ENCODE assay signal across 8 mouse cellular contexts in the genomic region with DNA sequence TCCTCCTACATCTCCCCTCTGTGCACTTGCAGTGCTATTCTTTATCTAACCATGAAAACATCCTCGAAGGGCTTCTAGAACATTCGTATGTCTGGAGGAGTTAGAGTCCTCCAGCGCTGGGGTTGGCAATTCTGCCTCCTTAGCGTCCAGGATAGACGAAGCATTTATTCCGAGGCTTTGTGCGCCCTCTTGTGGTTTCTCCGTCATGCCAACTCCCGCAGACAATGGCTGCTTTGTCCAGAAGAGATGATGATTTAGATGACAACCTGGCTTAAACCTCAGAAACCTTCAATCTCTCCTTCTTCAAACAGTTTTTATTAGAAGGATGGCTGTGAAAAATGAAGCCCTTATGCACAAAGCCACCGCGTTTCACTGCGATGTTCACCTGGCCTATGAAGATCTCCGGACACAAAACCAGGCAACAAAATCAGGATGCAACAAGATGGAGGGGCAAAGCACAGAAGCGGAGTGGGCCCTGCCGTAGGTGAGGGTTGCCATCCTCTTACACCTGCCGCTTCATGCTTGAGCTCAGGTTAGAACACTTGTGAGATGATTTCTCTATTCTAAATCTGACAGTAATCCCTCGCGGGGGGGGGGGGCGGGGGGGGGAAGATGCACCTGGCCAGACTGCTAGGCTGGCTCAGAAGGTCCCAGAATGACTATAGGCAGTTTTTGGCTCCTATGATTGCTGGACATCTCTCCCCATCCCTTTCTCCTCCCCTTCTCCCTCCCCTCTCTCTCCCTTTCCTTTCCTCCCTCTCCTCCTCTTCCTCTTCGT. TPM values are rescaled to one million over a fixed set of nuclear protein-coding genes. Genes with fewer than 3 reads are reported as not detected.
DNase-seq lines count a peak whose midpoint lies in the region; ATAC-seq and TF ChIP-seq lines count a peak whose summit lies in the region.

No protein-coding gene starts in this region.

- no peaks in the 10 kb centered on the region for H3K9me3 ChIP-seq in forebrain, embryonic 13.5 days (replicated peaks)
- no peaks in the 10 kb centered on the region for H3K9me3 ChIP-seq in heart, postnatal 0 days (replicated peaks; ENCODE audit: control insufficient read depth, low read length)
- H3K9me3 ChIP-seq in liver, embryonic 14.5 days (ENCODE audit: control insufficient read depth, low read length): no peaks in the 10 kb centered on the region
- no peaks in the 10 kb centered on the region for H3K9me3 ChIP-seq in neural tube, embryonic 11.5 days (ENCODE audit: control insufficient read depth, low read length)
- no peaks in the 10 kb centered on the region for H3K9me3 ChIP-seq in stomach, embryonic 16.5 days (replicated peaks; ENCODE audit: control insufficient read depth, low read length)

- H3K4me3 ChIP-seq in forebrain, embryonic 13.5 days: peak overlapping the region; percentile 13; the same call in 1 of the 2 replicates
- H3K4me3 ChIP-seq in heart, postnatal 0 days (ENCODE audit: low read depth, low read length): peak overlapping the region; percentile 22
- no peak overlapping the region for H3K4me3 ChIP-seq in liver, embryonic 14.5 days (ENCODE audit: insufficient read depth in 1 of 2, low read depth in 2 of 2, low read length in 2 of 2)
- H3K4me3 ChIP-seq in neural tube, embryonic 11.5 days (ENCODE audit: low read depth, low read length): no peak overlapping the region
- H3K4me3 ChIP-seq in stomach, embryonic 16.5 days (replicated peaks; ENCODE audit: low read length): no peak overlapping the region; the same call in 1 of the 2 replicates

- no peak overlapping the region for H3K27ac ChIP-seq in forebrain, embryonic 13.5 days
- no peak overlapping the region for H3K27ac ChIP-seq in heart, postnatal 0 days (ENCODE audit: low read depth)
- no peak overlapping the region for H3K27ac ChIP-seq in liver, embryonic 14.5 days
- H3K27ac ChIP-seq in neural tube, embryonic 11.5 days (ENCODE audit: low read depth, low read length): no peak overlapping the region
- peak overlapping the region; percentile 22; the same call in 1 of the 2 replicates for H3K27ac ChIP-seq in stomach, embryonic 16.5 days (ENCODE audit: low read length)

- peak overlapping the region; percentile 46 for H3K4me2 ChIP-seq in forebrain, embryonic 13.5 days
- H3K4me2 ChIP-seq in heart, postnatal 0 days (ENCODE audit: low read depth, low read length): peak overlapping the region; percentile 48
- no peak overlapping the region for H3K4me2 ChIP-seq in liver, embryonic 14.5 days (ENCODE audit: low read depth)
- peak overlapping the region; percentile 24 for H3K4me2 ChIP-seq in neural tube, embryonic 11.5 days (ENCODE audit: low read depth)
- H3K4me2 ChIP-seq in stomach, embryonic 16.5 days (ENCODE audit: low read depth, low read length): peak overlapping the region; percentile 47

- peak; percentile 70 to 78 for DNase-seq in CD8-positive naive resting alpha-beta T cell, adult 2 months (ENCODE audit: low read depth in 2 of 2, low spot score in 2 of 2)
- peak; percentile 63 for DNase-seq in c-Kit-positive CD71-positive TER-119-negative erythroid progenitor cells, embryonic 14.5 days (ENCODE audit: low read depth)
- DNase-seq in heart, postnatal 0 days (ENCODE audit: low spot score): peak; percentile 81
- DNase-seq in kidney, postnatal 36 days: peak; percentile 86 to 95
- DNase-seq in liver, embryonic 14.5 days (ENCODE audit: low read depth in 3 of 3, low spot score in 3 of 3): peak; percentile 20 to 47 (median 40)
- peak; percentile 87 for DNase-seq in neural tube, embryonic 11.5 days (ENCODE audit: low spot score)

- 20% methylated on average over 18 of the region's 20 CpGs for WGBS in forebrain, embryonic 13.5 days
- 25% methylated on average over 20 of the region's 20 CpGs for WGBS in heart, postnatal 0 days
- 23% methylated on average over 20 of the region's 20 CpGs for WGBS in liver, embryonic 14.5 days (ENCODE audit: insufficient replicate concordance)
- 25% methylated on average over 17 of the region's 20 CpGs for WGBS in neural tube, embryonic 11.5 days
- WGBS in stomach, embryonic 16.5 days: 20% methylated on average over 18 of the region's 20 CpGs

- ATAC-seq in forebrain, embryonic 13.5 days: peak; percentile 90
- peak; percentile 71 for ATAC-seq in heart, postnatal 0 days (ENCODE audit: insufficient read depth, low read depth)
- ATAC-seq in liver, embryonic 14.5 days (ENCODE audit: insufficient read depth): no peak
- peak; percentile 67 for ATAC-seq in neural tube, embryonic 11.5 days (ENCODE audit: insufficient read depth, low FRiP score, low TSS enrichment)
- peak; percentile 56; the same call in 1 of the 2 replicates for ATAC-seq in stomach, embryonic 16.5 days (ENCODE audit: insufficient read depth, low FRiP score)

- peak overlapping the region; percentile 41; the same call in 1 of the 2 replicates for H3K9ac ChIP-seq in forebrain, embryonic 13.5 days
- H3K9ac ChIP-seq in heart, postnatal 0 days (replicated peaks; ENCODE audit: low read depth, low read length): no peak overlapping the region
- H3K9ac ChIP-seq in liver, embryonic 14.5 days (replicated peaks): no peak overlapping the region
- H3K9ac ChIP-seq in neural tube, embryonic 11.5 days (ENCODE audit: low read length): 0 out of 2 replicates have a peak overlapping the region, but pooled peaks have one; percentile 3
- H3K9ac ChIP-seq in stomach, embryonic 16.5 days (ENCODE audit: low read length): peak overlapping the region; percentile 51; the same call in 1 of the 2 replicates

- no peak for TF ChIP-seq EP300 in heart, postnatal 0 days (IDR thresholded peaks at IDR 0.05; ENCODE audit: low read depth)
- TF ChIP-seq EP300 in liver, embryonic 14.5 days (IDR thresholded peaks at IDR 0.05; ENCODE audit: low read depth): no peak

- TF ChIP-seq CTCF in heart, postnatal 0 days (IDR thresholded peaks at IDR 0.05; ENCODE audit: low read depth): peak; percentile 88
- peak; percentile 74 for TF ChIP-seq CTCF in liver, embryonic 14.5 days (IDR thresholded peaks at IDR 0.05; ENCODE audit: low read depth)

- no peaks in the 10 kb centered on the region for H3K36me3 ChIP-seq in forebrain, embryonic 13.5 days (ENCODE audit: poor library complexity, severe bottlenecking)
- H3K36me3 ChIP-seq in heart, postnatal 0 days (replicated peaks; ENCODE audit: control insufficient read depth, insufficient read depth, low read length): no peaks in the 10 kb centered on the region
- no peaks in the 10 kb centered on the region for H3K36me3 ChIP-seq in liver, embryonic 14.5 days (replicated peaks; ENCODE audit: control insufficient read depth, insufficient read depth, low read depth)
- H3K36me3 ChIP-seq in neural tube, embryonic 11.5 days (ENCODE audit: control insufficient read depth, insufficient read depth, low read length): no peaks in the 10 kb centered on the region
- H3K36me3 ChIP-seq in stomach, embryonic 16.5 days (ENCODE audit: control insufficient read depth, insufficient read depth, low read length): no peaks in the 10 kb centered on the region

- peaks cover 4% of the 10 kb centered on the region; the same call in 1 of the 2 replicates for H3K4me1 ChIP-seq in forebrain, embryonic 13.5 days
- no peaks in the 10 kb centered on the region; the same call in 1 of the 2 replicates for H3K4me1 ChIP-seq in heart, postnatal 0 days (ENCODE audit: control insufficient read depth, insufficient read depth)
- H3K4me1 ChIP-seq in liver, embryonic 14.5 days (replicated peaks; ENCODE audit: control insufficient read depth in 2 of 2, insufficient read depth in 2 of 2, low read length in 1 of 2): peaks cover 0 to 2% of the 10 kb centered on the region in 2 experiments; a peak in 1 of 4 replicates
- H3K4me1 ChIP-seq in neural tube, embryonic 11.5 days (ENCODE audit: control insufficient read depth, insufficient read depth, low read length): no peaks in the 10 kb centered on the region
- no peaks in the 10 kb centered on the region for H3K4me1 ChIP-seq in stomach, embryonic 16.5 days (ENCODE audit: control insufficient read depth, insufficient read depth, low read length)

- H3K27me3 ChIP-seq in forebrain, embryonic 13.5 days: peaks cover 6% of the 10 kb centered on the region; the same call in 1 of the 2 replicates
- H3K27me3 ChIP-seq in heart, postnatal 0 days (ENCODE audit: control insufficient read depth, insufficient read depth, low read length): no peaks in the 10 kb centered on the region
- no peaks in the 10 kb centered on the region for H3K27me3 ChIP-seq in liver, embryonic 14.5 days (ENCODE audit: control insufficient read depth, insufficient read depth, low read length)
- H3K27me3 ChIP-seq in neural tube, embryonic 11.5 days (ENCODE audit: control insufficient read depth, insufficient read depth, low read length): no peaks in the 10 kb centered on the region
- no peaks in the 10 kb centered on the region for H3K27me3 ChIP-seq in stomach, embryonic 16.5 days (ENCODE audit: control insufficient read depth, insufficient read depth, low read length)

RNA-seq across cellular contexts. Expression of a gene that starts 26.4 kb away (rescaled TPM):
- 9.8 and 10.3 TPM in 2 replicates for polyA plus RNA-seq in forebrain, embryonic 13.5 days (2015; fragmentation: Nextera tagmentation; extraction: Ambion mirVana)
- total RNA-seq in heart, postnatal 0 days (2014; rRNA removed; ENCODE audit: low replicate concordance): 26.6 and 62.1 TPM in 2 replicates
- 62.1 and 62.3 TPM in 2 replicates for polyA plus RNA-seq in heart, postnatal 0 days (2015; fragmentation: Nextera tagmentation; extraction: Ambion mirVana)
- polyA plus RNA-seq in liver, embryonic 14.5 days (2012; rRNA removed): 5.5 and 6.5 TPM in 2 replicates
- polyA plus RNA-seq in liver, embryonic 14.5 days (2014; fragmentation: Nextera tagmentation; extraction: Ambion mirVana): 8.4 and 9.9 TPM in 2 replicates
- polyA plus RNA-seq in neural tube, embryonic 11.5 days (2014; fragmentation: Nextera tagmentation; extraction: Ambion mirVana): 13.3 and 14.6 TPM in 2 replicates
- polyA plus RNA-seq in stomach, embryonic 16.5 days (2015; fragmentation: Nextera tagmentation; extraction: Ambion mirVana): 22.9 and 24.4 TPM in 2 replicates

Comparison
In these comparisons a context has a peak if more than half of its experiments do, and no peak if none do; other contexts are left out.
1. DNase-seq: peak in every context shown above with its lines; median percentile 90 in kidney, postnatal 36 days; 87 in neural tube, embryonic 11.5 days; 81 in heart, postnatal 0 days; 74 in CD8-positive naive resting alpha-beta T cell, adult 2 months; 63 in c-Kit-positive CD71-positive TER-119-negative erythroid progenitor cells, embryonic 14.5 days; 40 in liver, embryonic 14.5 days.
2. H3K4me3 ChIP-seq: peak in forebrain, embryonic 13.5 days (single experiment) and heart, postnatal 0 days (single experiment); none in liver, embryonic 14.5 days (0 of 2), neural tube, embryonic 11.5 days (single experiment) and stomach, embryonic 16.5 days (single experiment).
3. H3K9ac ChIP-seq: peak in forebrain, embryonic 13.5 days (single experiment), neural tube, embryonic 11.5 days (single experiment) and stomach, embryonic 16.5 days (single experiment); none in heart, postnatal 0 days (single experiment) and liver, embryonic 14.5 days (single experiment).